Mouse (Mus musculus): ENCODE results near the gene BC052040. TPM values are rescaled to one million over a fixed set of nuclear protein-coding genes. Genes with fewer than 3 reads are reported as not detected.

The BC052040 gene
- polyA plus RNA-seq, 1 experiment from 2014 or later: 19.6 TPM

DNA sequence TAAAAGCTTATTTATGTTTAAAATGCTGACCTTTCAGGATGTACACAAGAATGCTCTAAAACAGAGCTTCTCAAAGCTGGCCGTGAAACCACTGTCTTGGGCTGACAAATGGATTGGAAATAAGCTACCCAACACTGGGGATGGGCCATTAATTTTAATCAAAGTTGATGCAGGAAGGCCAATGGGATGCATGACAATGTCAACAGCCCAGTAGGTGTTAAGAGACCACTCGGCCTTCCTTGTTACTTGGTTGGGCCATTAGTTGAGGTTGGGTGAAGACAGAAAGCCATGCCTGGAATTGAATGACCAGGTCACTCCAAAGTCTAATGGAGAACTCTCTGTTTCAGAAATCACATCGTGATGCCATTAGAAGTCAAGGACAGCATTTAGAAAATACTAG is 103.7 kb downstream of the BC052040 start:
- no peaks in the 10 kb centered on the region for H3K36me3 ChIP-seq
- no peak for DNase-seq (ENCODE audit: low spot score)
- no peaks in the 10 kb centered on the region for H3K9me3 ChIP-seq (replicated peaks)
- no peaks in the 10 kb centered on the region; the same call in 1 of the 2 replicates for H3K4me1 ChIP-seq
- WGBS: 83% methylated on average over 3 of the region's 3 CpGs
- H3K27me3 ChIP-seq (ENCODE audit: low read depth, poor library complexity, severe bottlenecking): no peaks in the 10 kb centered on the region
- no peak overlapping the region for H3K4me3 ChIP-seq
- no peak overlapping the region for H3K27ac ChIP-seq (replicated peaks)

DNA sequence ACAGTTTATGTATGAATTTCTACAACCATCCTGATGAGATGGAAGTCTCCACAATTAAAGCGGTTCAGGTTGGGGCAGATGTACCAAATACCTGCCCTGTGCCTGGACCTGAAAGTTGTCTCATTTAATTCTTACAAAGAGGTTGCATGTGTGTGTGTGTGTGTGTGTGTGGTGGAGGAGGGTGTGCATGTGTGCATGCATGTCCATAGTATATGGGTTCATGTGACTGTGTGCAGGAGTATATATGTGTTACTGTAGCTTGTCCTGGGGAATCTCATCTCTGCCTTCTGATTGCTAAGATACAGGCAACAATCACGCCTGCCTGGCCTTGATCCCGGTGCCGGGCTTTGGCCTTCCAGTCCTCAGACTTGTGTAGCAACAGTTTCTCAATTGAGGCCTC is 106.1 kb downstream of the BC052040 start:
- Histone ChIP-seq H3K9me3 (replicated peaks) (no peaks in the 10 kb centered on the region), H3K4me3 (no peak overlapping the region), H3K27ac (replicated peaks) (no peak overlapping the region), H3K4me1 (no peaks in the 10 kb centered on the region; the same call in 1 of the 2 replicates), H3K36me3 (peaks cover 4% of the 10 kb centered on the region; the same call in 1 of the 2 replicates), H3K27me3 (ENCODE audit: low read depth, poor library complexity, severe bottlenecking) (no peaks in the 10 kb centered on the region)
- no peak for DNase-seq (ENCODE audit: low spot score)
- 93% methylated on average over 4 of the region's 4 CpGs for WGBS

- WGBS: 84% methylated on average over 6 of the region's 6 CpGs
- no peak for DNase-seq (ENCODE audit: low spot score)
- no peaks in the 10 kb centered on the region; the same call in 1 of the 2 replicates for H3K4me1 ChIP-seq
- H3K27ac ChIP-seq (replicated peaks): no peak overlapping the region
- no peaks in the 10 kb centered on the region for H3K27me3 ChIP-seq (ENCODE audit: low read depth, poor library complexity, severe bottlenecking)
- H3K36me3 ChIP-seq: peaks cover 4% of the 10 kb centered on the region; the same call in 1 of the 2 replicates
- no peaks in the 10 kb centered on the region for H3K9me3 ChIP-seq (replicated peaks)
- no peak overlapping the region for H3K4me3 ChIP-seq
These were observed 106.8 kb downstream of the BC052040 start for GRCm38 (mm10) chr2:115688282-115688681.

DNA sequence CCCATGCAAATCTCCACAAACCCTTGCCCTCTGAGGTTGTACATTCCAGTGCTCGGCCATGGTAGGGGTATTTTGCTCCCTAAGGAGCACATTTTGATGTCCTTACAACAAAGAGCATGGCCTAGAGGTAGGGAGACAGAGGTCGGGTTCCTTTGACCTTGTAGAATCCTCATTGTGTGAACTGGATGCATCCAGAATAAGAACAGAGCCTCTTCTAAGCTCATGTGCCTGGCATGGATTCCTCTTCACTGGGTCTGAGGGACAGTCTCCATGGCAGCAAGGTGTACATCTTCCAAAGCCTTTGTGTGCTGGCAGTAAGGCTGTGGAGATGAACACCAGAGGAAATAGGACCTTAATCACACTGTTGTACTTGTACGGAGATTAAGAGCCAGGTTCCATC is 112.3 kb downstream of the BC052040 start:
- Histone ChIP-seq H3K36me3 (peaks cover 4% of the 10 kb centered on the region; the same call in 1 of the 2 replicates), H3K27me3 (ENCODE audit: low read depth, poor library complexity, severe bottlenecking) (no peaks in the 10 kb centered on the region), H3K4me1 (no peaks in the 10 kb centered on the region), H3K27ac (replicated peaks) (no peak overlapping the region), H3K4me3 (no peak overlapping the region), H3K9me3 (replicated peaks) (no peaks in the 10 kb centered on the region)
- no peak for DNase-seq (ENCODE audit: low spot score)
- WGBS: 70% methylated on average over 3 of the region's 3 CpGs

DNA sequence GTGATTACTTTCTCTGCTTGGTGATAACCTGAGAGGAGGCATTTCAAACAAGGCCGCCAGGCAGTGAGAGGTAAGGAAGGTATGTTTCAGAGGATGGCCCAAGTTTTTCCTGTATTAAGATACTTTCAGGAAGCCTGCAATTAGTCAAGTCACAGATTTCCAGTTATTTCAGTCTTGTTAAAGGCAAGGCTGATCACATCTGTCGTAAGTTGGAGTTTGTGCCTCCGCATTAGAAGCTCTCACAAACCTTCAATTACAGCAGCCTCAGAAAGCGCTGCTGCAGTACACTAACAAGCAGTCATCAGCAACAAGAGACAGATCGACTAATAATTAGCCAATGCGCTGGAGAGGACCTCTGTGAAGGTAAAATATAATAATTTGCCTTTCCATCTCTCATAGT is 112.9 kb downstream of the BC052040 start:
- Histone ChIP-seq H3K4me1 (no peaks in the 10 kb centered on the region), H3K4me3 (no peak overlapping the region), H3K27me3 (ENCODE audit: low read depth, poor library complexity, severe bottlenecking) (no peaks in the 10 kb centered on the region), H3K9me3 (replicated peaks) (no peaks in the 10 kb centered on the region), H3K36me3 (peaks cover 4% of the 10 kb centered on the region; the same call in 1 of the 2 replicates), H3K27ac (replicated peaks) (no peak overlapping the region)
- WGBS: 95% methylated on average over 6 of the region's 6 CpGs
- no peak for DNase-seq (ENCODE audit: low spot score)

- no peak for DNase-seq (ENCODE audit: low spot score)
- H3K27ac ChIP-seq (replicated peaks): no peak overlapping the region
- H3K4me1 ChIP-seq: no peaks in the 10 kb centered on the region
- no peaks in the 10 kb centered on the region for H3K36me3 ChIP-seq
- 93% methylated on average over 5 of the region's 5 CpGs for WGBS
- H3K9me3 ChIP-seq (replicated peaks): no peaks in the 10 kb centered on the region
- no peak overlapping the region for H3K4me3 ChIP-seq
- H3K27me3 ChIP-seq (ENCODE audit: low read depth, poor library complexity, severe bottlenecking): no peaks in the 10 kb centered on the region
These were observed 117.5 kb downstream of the BC052040 start for GRCm38 (mm10) chr2:115699032-115699431.

DNA sequence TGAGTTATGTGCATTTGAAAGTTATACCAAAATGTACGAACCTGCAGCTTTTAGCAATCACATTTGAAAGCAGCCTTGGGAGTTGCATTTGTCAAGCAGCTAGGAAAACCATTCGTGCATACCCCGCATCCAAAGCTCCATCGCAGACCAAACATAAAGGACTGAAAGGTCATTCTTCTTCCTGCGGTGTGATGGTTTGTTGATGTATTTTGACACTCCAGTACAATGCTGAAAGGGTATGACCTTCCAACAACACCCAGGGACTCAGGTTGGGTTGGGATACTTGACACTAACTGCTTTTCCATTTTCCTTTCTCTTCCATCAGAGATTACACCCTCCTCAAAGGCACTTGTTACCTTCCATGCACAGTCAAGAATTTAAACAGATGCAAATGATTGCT is 121.1 kb downstream of the BC052040 start:
- no peaks in the 10 kb centered on the region for H3K27me3 ChIP-seq (ENCODE audit: low read depth, poor library complexity, severe bottlenecking)
- DNase-seq (ENCODE audit: low spot score): no peak
- H3K36me3 ChIP-seq: no peaks in the 10 kb centered on the region
- H3K9me3 ChIP-seq (replicated peaks): no peaks in the 10 kb centered on the region
- WGBS: 72% methylated on average over 5 of the region's 5 CpGs
- H3K27ac ChIP-seq (replicated peaks): no peak overlapping the region
- H3K4me3 ChIP-seq: no peak overlapping the region
- H3K4me1 ChIP-seq: no peaks in the 10 kb centered on the region

DNA sequence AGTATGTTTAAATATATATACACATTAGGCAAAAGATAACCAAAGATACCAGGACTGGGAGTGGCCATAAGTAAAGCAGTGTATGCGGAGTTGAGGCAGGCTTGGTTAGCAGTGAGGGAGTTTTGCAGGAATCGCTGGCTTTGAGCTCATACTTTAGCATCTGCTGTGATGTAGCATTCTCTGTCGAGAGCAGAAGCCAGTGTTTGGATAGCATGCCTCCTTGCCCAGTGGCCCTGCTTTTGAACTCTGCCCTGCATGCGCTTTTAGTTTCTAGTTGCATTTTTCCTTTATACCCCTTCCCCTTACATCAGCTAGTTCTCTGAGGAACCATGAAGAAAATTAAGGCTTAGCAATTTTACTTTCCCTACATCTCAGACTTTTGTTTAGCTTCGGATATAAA is 136.0 kb downstream of the BC052040 start:
- H3K27ac ChIP-seq (replicated peaks): no peak overlapping the region
- H3K27me3 ChIP-seq (ENCODE audit: low read depth, poor library complexity, severe bottlenecking): no peaks in the 10 kb centered on the region
- H3K36me3 ChIP-seq: peaks cover 10% of the 10 kb centered on the region
- H3K9me3 ChIP-seq (replicated peaks): peaks cover 8% of the 10 kb centered on the region; the same call in 1 of the 2 replicates
- DNase-seq (ENCODE audit: low spot score): no peak
- WGBS: 85% methylated on average over 5 of the region's 5 CpGs
- H3K4me1 ChIP-seq: peaks cover 2% of the 10 kb centered on the region; the same call in 1 of the 2 replicates
- H3K4me3 ChIP-seq: no peak overlapping the region

DNA sequence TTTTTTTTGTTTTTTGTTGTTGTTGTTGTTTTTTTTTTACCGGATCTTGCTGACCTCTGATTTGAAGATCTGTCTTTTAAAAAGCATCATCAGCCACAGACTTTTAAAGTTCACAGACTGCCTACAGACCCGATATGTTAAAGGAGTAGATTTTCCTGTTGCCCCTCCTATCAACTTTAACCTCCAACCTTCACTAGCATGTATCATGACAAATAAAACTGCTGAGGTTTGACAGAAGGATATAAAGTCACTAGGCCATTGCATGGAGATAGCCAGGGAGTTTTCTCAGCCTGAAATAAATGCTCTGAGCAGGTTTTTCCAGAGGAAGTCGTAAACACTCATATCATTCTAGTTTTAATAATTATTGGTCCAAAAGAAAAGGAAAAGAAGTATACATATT is 136.5 kb downstream of the BC052040 start:
- H3K4me1 ChIP-seq: peaks cover 3% of the 10 kb centered on the region; the same call in 1 of the 2 replicates
- peaks cover 10% of the 10 kb centered on the region for H3K36me3 ChIP-seq
- DNase-seq (ENCODE audit: low spot score): no peak
- H3K9me3 ChIP-seq (replicated peaks): peaks cover 8% of the 10 kb centered on the region; the same call in 1 of the 2 replicates
- 94% methylated on average over 3 of the region's 3 CpGs for WGBS
- no peak overlapping the region for H3K27ac ChIP-seq (replicated peaks)
- no peak overlapping the region for H3K4me3 ChIP-seq
- H3K27me3 ChIP-seq (ENCODE audit: low read depth, poor library complexity, severe bottlenecking): no peaks in the 10 kb centered on the region

DNA sequence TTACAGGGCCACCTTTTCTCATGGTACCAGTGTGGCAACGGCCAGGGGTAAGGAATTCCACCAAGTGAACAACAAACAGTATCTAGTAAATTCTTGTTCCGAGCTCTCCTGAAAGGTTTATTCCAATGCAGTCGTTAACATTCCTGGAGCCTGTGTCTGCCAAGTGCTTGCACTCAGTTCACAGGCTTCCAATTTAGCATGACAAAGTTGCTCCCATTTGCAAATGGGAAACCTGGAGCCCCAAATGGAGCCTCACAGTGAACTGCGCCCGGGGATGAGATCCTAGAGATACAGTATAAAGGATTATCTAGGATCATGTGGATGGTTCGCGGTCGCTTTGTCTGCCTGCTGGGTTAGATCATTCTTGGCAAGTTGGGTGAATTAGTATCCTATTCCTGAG is 141.9 kb downstream of the BC052040 start:
- WGBS: 26% methylated on average over 8 of the region's 8 CpGs
- H3K27me3 ChIP-seq (ENCODE audit: low read depth, poor library complexity, severe bottlenecking): no peaks in the 10 kb centered on the region
- peaks cover 15% of the 10 kb centered on the region for H3K36me3 ChIP-seq
- H3K4me3 ChIP-seq: no peak overlapping the region
- H3K4me1 ChIP-seq: peaks cover 18% of the 10 kb centered on the region
- no peak overlapping the region for H3K27ac ChIP-seq (replicated peaks)
- no peak for DNase-seq (ENCODE audit: low spot score)
- H3K9me3 ChIP-seq (replicated peaks): peaks cover 8% of the 10 kb centered on the region; the same call in 1 of the 2 replicates

DNA sequence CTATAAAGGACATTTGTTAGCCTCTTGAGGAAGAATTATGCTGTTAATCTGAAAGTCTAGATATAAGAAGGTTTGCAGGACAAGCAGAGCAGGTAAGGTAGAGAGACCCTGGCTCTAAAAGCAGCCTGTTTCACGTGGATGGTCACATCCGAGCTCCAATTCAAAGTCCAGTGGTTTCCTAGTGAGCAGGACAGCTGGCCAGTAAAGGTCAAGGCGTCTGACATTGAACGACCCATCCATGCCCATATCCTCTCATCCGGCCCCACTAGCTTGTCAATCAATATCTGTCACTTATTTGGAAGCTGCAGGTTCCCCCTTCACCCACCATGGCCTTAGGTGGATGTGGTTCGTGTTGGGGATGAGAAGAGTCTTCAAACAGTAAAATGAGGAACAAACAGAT is 142.7 kb downstream of the BC052040 start:
- Histone ChIP-seq H3K27ac (replicated peaks) (no peak overlapping the region), H3K27me3 (ENCODE audit: low read depth, poor library complexity, severe bottlenecking) (no peaks in the 10 kb centered on the region)

GRCm38 (mm10) chr2:115724726-115725125 is 143.2 kb downstream of the BC052040 start:
- H3K4me3 ChIP-seq: no peak overlapping the region
- peaks cover 12% of the 10 kb centered on the region for H3K36me3 ChIP-seq
- H3K27me3 ChIP-seq (ENCODE audit: low read depth, poor library complexity, severe bottlenecking): no peaks in the 10 kb centered on the region
- 93% methylated on average over 6 of the region's 6 CpGs for WGBS
- peaks cover 18% of the 10 kb centered on the region for H3K4me1 ChIP-seq
- peaks cover 8% of the 10 kb centered on the region; the same call in 1 of the 2 replicates for H3K9me3 ChIP-seq (replicated peaks)
- H3K27ac ChIP-seq (replicated peaks): no peak overlapping the region
- DNase-seq (ENCODE audit: low spot score): no peak

More for the DNA sequence above, 142.7 kb downstream of the BC052040 start:
- peaks cover 8% of the 10 kb centered on the region; the same call in 1 of the 2 replicates for H3K9me3 ChIP-seq (replicated peaks)
- no peak for DNase-seq (ENCODE audit: low spot score)
- WGBS: 53% methylated on average over 6 of the region's 6 CpGs
- H3K4me3 ChIP-seq: no peak overlapping the region
- peaks cover 18% of the 10 kb centered on the region for H3K4me1 ChIP-seq
- peaks cover 15% of the 10 kb centered on the region for H3K36me3 ChIP-seq

- Histone ChIP-seq H3K36me3 (peaks cover 9% of the 10 kb centered on the region), H3K4me1 (peaks cover 18% of the 10 kb centered on the region), H3K9me3 (replicated peaks) (peaks cover 4% of the 10 kb centered on the region; the same call in 1 of the 2 replicates), H3K27ac (replicated peaks) (no peak overlapping the region), H3K27me3 (ENCODE audit: low read depth, poor library complexity, severe bottlenecking) (no peaks in the 10 kb centered on the region), H3K4me3 (no peak overlapping the region)
- no peak for DNase-seq (ENCODE audit: low spot score)
- WGBS: 88% methylated on average over 6 of the region's 6 CpGs
These were observed 144.0 kb downstream of the BC052040 start for GRCm38 (mm10) chr2:115725503-115725902.
